Mouse (Mus musculus) layer of hippocampus, adult 9-11 months (tissue): ENCODE data around the gene Fbxo2.
"Not testable (repeated sequence)": the region's sequence is repeated elsewhere in the genome, so short reads cannot be mapped to it uniquely, and the experiment has no call there.

Source experiments
- DNase-seq: peaks from one replicate; pipeline ENCODE4 v3.0.0; 2022

Fbxo2 gene

GRCm38 (mm10) chr4:148160436-148161390 is at the start of gene Fbxo2, which contains the start of gene Fbxo44:
TSS of gene Fbxo2 (plus strand) at chr4:148160621.
TSS of gene Fbxo44 (minus strand) at chr4:148160482.
- no peak for DNase-seq

DNA sequence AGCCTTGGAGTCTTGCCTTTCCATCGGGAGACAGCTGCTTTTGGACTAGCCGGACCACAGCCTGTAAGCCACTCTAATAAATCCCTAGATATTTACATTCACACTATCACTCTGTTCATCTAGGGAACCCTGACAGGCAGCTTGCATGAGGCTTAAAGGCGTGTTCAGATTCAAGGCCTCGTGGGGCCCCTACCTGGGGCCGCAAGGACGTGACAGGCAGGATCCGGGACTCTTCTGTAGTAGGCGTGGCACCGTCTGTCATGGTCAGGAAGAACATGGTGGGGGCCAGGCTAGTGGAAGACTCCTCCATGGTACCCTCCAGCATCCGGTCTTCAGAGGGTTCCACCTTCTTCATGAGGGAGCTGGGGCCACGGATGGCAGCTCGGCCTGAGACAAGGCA is 47.9 kb upstream of the Fbxo2 start:
- no peak for DNase-seq

DNA sequence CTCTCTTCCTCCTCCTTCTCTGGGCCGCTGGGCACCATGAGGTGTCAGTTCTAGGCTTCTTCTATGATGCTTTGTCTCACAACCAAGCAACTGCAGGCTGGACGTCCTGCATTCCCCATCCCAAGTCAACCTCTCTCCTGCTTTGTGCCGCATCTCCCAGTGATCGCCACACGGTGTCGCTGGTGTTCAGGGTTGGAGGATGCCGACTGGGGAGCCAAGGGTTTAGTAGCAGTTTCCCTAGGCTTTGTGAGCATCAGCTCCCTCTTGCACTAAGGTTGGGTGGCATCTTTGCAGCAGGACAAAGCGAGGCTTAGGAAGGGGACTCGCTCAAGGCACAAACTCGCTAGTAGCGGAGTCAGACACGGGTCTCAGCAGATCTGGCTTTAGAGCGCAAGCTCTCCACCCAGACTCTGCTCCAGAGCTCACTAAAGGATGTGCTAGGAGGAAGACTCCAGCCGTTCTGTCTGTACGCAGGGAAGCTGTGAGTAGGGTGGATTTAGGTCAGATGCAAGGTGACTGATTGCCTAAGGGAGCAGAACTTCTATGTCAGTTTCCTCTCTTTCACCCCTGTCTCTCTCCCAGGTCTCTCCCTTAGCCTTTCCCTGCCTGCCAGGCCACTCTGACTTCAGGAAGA is 45.5 kb upstream of the Fbxo2 start:
- DNase-seq: peak; percentile 63

- no peak for DNase-seq
Observed at GRCm38 (mm10) chr4:148115467-148115866, 45.0 kb upstream of the Fbxo2 start.

DNA sequence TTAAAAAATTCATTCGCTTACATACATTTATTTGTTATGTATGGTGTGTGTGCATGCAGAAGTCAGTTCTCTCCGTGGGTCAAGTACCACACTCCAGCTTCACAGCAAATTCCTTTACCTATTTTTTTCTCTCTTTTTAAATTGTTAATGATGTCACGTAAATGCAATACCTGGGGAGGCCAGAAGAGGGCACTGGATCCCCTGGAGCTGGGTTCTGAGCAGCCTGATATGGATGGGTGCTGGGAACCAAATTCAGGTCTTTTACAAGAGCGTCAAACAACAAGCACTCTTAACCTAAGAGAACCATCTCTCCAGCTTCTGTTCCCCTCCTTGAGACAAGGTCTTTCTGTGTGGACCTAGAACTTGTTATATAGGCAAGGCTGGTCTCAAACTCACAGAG is 43.8 kb upstream of the Fbxo2 start:
- no peak for DNase-seq

DNA sequence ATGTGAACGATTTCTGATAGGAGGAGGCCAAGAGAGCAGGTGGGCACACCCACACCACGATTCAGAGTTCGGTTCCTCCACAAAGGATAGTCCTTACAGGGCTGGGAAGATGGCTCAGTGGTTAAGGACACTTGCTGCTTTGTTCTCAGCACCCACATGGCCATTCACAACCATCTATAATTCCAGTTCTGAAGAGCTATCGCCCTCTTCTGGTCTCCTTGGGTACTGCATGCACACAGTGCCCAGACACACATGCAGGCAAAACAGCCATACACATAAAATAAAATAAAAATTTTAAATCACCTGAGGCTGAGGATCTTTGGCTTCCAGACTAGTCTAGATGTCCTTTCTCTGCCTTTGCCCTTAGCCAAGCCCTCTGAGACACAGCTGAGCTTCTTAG is 43.0 kb upstream of the Fbxo2 start:
- no peak for DNase-seq

DNA sequence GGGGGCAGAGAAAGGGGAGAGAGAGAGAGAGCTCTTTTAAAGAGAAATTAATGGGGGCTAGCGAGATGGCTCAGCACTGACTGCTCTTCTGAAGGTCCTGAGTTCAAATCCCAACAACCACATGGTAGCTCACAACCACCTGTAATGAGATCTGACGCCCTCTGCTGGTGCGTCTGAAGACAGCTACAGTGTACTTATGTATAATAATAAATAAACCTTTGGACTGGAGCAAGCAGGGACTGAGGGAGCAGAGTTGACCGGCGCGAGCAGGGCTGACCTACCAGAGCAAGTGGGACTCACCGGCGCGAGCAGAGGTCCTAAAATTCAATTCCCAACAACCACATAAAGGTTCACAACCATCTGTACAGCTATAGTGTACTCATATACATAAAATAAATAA is 40.8 kb upstream of the Fbxo2 start:
- not testable (repeated sequence) for DNase-seq

GRCm38 (mm10) chr4:148120555-148120954 is 39.9 kb upstream of the Fbxo2 start:
- no peak for DNase-seq

- DNase-seq: peak; percentile 61
Observed at GRCm38 (mm10) chr4:148121362-148121761, 39.1 kb upstream of the Fbxo2 start.

GRCm38 (mm10) chr4:148121982-148122693 is 38.3 kb upstream of the Fbxo2 start:
- no peak for DNase-seq

DNA sequence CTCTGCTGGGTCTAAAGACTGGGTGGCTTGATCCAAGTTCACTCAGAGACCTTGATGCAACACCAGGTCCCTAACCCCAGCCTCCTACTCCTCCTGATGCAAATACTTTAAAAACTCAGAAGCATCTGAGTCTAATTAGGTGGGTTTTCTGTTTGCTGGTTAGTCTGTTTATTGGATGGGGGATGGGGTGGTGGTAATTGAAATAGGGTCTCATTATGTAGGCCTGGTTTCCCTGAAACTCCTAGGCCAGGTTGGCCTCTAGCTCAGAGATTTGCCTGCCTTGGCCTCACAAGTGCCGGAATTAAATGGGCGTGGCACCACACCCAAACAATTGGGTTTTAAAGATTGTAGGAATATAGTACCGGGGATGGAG is 37.7 kb upstream of the Fbxo2 start:
- DNase-seq: no peak

GRCm38 (mm10) chr4:148128241-148128640 is 32.2 kb upstream of the Fbxo2 start:
- no peak for DNase-seq

DNA sequence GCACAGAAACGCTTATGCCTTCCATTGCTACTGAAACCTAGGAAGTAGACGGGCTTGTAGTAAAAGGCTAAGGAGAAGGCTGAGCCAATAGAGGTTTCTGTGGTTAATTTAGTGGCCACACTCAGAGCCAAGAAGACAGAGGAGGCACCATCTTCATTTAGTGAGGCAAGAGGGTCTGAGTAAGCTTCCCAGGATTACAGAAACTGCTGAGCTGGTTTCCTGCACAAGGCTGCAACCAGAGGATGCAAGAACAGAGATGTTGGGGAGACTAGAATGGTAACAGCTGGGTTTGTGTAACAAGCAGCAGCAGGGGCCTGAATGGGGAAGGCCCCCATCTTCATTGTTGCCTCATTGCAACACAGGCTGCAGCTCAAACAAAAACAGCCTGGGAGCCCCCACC is 31.7 kb upstream of the Fbxo2 start:
- DNase-seq: no peak

GRCm38 (mm10) chr4:148130133-148130532 is 30.3 kb upstream of the Fbxo2 start, which contains the start of gene Mad2l2:
TSS of gene Mad2l2 (plus strand) at chr4:148130384.
- DNase-seq: no peak

DNA sequence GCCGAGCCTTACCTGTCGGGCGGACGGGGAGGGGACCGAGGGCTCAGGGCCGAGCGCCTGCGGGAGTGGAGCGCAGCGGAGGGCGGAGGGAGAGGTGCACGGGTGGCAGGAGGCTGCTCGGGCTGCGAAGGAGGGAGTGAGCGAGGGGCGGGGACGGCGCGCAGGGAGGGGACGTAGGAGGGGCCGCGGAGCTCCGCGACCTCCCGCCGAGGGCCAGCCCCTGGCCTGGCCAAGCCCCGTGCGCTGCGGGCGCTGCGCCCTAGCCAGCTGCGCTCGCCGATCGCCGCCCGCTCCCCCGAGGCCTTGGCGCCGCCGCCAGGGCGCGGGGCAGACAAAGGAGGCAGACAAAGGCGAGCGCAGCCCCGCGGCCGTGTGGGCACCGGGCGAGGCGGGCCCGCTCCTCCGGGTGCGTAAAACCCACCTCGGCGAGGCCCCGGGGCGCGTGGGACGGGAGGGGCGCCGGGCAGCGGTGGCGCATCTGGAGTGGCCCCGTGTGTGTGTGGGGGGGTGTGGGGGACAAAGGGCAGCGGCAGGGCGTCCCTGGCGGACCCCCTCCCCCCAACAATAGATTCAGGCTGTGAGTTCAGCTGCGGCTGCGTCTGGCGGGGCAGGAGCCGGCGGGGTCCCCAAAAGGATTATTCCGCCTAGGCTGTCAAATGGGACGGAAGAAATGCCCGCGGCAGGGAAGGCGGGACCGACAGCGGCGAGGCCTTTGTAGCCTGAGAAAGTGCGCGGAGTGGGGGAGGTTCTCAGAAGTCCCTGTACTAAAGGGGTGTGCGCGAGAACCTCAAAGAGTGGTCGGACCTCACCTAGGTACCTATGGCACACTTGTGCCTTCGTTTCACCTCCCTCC is 29.6 kb upstream of the Fbxo2 start, which contains the start of gene Draxin:
TSS of gene Draxin (minus strand) at position 138 of the 853 bp plus-strand sequence.
- no peak for DNase-seq

DNA sequence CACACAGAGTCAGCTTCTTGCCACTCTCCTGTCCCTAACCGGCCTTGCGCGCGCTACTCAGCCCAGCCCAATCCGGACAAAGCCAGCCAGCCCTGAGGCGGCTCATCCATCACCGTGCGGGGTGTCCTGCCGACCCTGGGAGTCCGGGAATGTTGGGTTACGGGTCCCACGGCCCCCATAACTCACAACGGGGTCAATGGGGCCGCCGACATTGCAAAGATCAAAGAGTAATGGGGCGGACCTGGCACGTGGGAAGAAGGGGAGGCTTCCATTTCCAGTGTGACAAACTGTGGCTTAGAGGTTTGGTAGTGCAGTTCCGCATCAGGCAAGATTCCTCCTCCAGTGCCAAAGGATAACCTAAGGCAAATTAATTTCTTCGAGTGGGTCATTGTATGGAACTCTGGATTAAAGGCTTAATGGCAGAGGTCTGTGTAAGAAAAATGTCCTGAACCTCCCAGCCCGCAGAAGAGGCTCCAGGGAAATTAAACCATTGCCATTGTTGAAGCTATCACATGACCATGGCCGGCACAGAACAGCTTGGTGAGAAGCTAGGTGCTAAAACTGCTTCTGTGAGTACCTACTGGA is 28.8 kb upstream of the Fbxo2 start:
- no peak for DNase-seq

DNA sequence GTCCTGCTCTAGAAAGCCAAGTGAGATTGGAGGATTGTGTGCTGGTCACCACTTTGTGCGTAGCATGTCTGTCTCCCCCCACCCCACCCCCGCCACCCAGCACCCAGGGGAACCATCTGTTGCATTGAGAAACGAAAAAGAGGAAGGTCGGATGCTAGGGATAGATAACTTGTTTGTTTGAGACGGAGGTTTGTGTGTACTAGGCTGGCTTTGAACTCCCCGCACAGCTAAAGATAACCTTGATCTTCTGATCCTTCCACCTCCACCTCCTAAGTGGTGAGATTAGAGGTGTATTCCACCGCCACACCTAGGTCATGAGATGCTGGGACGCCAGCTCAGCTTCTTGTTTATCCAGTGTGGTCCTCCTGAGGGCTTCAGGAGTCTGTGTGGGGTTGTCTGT is 25.4 kb upstream of the Fbxo2 start:
- DNase-seq: no peak

GRCm38 (mm10) chr4:148137503-148137902 is 22.9 kb upstream of the Fbxo2 start:
- no peak for DNase-seq

GRCm38 (mm10) chr4:148139767-148140097 is 20.7 kb upstream of the Fbxo2 start:
- no peak for DNase-seq

DNA sequence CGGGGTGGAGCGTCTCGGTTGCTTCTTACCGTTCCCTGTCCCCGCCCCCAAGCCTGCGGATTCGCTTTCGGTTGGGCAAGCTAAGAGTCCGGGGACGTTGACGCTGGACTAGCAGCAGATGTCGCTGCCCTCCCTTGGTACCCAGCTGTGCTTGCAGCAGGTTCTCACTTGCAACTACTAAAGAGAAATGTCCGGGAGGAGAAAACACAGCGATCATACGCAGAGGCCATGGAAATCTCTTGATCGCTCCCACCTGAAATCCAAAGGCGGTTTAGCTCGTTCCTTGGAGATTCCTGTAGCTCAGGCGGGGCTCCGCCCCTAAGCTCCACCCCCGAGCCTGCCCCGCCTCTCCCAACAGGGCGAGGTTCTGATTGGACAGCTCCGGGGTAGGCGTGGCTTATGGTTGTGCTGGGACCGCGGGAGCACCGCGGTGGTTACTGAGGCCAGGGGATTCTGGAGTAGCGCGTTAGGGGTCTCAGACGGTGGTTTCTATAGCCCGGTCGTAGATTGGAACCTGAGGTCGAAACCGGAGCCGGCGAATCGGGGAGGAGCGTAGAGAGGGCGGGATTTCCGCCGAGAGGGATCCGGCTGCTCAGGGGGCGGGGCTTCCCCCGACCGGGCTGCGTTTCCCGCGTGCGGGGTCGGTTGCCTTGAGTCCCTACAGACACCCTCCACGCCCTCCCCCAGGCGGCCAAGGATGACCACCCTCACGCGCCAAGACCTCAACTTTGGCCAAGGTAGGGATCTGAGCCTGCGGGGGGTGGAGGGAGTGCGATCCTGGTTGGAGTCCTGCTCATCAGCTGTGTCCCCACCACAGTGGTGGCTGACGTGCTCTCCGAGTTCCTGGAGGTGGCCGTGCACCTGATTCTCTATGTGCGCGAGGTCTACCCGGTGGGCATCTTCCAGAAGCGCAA is 20.1 kb upstream of the Fbxo2 start:
- DNase-seq: peak; percentile 92

DNA sequence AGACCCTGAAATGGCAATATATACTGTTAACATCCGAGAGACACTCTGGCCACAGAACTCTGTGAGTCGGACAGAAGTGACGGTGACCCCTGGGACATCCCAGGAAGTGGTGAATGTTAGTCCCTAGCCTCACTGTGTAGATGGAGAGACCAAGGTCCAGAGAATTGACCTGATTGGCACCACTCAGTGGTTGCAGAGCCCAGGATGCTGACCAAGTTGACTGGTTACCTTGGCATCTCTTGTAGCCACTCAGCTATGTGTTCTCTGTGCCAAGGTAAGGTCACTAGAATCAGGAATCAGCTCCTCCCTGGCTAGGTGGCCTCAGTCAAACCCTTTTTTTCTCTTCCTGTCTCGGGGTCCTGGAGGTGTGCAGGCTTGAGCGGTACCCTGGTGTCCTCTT is 16.7 kb upstream of the Fbxo2 start:
- no peak for DNase-seq
